Mouse (Mus musculus) olfactory bulb, adult 2 months (tissue): ENCODE results near the gene Gfod1.

Source experiments
- CTCF ChIP-seq: fragments of 200-500 bp; IDR thresholded peaks from 2 replicates; pipeline ENCODE4 v1.5.1; 2012; ENCODE audit warnings: low read depth, mild to moderate bottlenecking, low read length, moderate library complexity; ENCODE audit not compliant: insufficient read depth
- POLR2A ChIP-seq: fragments of 200-500 bp; IDR thresholded peaks from 2 replicates; pipeline ENCODE4 v1.6.1; 2012; ENCODE audit warnings: mild to moderate bottlenecking, low read depth, low read length, moderate library complexity; ENCODE audit not compliant: insufficient read depth

DNA sequence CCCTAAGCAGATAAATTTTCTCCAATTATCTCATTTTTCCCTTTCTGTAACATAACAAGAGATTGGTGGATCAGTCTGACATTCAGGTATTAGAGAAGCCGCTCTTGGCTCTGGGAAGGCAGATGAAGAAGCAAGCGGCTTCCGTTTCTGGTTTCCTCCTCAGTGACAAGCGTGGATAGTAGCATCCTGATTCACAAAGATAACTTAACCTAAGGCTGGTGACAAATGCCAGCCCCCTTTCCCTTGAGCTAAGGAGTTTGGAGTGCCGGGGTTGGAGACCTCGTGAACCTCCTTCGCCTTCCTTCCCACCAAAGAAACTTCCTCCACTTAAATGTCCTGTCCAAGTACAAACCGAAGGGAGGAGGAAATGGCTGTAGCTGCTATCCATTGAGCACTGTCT, 86.9 kb downstream of the Gfod1 start:
- TF ChIP-seq POLR2A: no peak
- TF ChIP-seq CTCF: no peak
